Mouse (Mus musculus): ENCODE measurements at regions not wholly inside any gene's neighbourhood (a gene's known extent, or its start where the extent isn't known, plus 50 kb on each side); places are given as distances from the start of the nearest gene placed in this dataset.

DNA sequence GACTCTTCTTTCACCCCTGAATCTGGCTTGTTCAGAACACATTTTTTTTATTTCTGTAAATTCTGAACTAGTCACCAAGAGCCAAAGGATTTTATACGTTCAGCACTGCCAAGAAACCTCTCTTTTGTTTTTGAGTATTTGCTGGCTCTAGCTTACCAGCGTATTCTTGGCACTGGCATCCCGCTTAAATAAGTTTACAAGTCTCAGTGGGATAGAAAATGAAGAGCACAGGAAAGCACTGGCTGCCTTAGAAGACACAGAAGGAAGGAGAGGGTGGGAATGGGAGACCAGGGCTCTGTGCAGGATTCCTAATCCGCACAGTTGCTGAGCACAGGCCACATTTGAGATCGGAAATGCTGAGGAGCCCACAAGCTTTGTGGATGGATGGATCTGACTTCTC lies 306.7 kb upstream of the Klhl29 start:
- no peak for TF ChIP-seq CTCF (conservative IDR thresholded peaks at IDR 0.05; ENCODE audit: insufficient read depth, insufficient read length, low read depth, low read length)
- no peak for TF ChIP-seq POLR2A (IDR thresholded peaks at IDR 0.05; ENCODE audit: low read depth, low read length)
